Mouse (Mus musculus): ENCODE data around the gene Psmd11.

DNA sequence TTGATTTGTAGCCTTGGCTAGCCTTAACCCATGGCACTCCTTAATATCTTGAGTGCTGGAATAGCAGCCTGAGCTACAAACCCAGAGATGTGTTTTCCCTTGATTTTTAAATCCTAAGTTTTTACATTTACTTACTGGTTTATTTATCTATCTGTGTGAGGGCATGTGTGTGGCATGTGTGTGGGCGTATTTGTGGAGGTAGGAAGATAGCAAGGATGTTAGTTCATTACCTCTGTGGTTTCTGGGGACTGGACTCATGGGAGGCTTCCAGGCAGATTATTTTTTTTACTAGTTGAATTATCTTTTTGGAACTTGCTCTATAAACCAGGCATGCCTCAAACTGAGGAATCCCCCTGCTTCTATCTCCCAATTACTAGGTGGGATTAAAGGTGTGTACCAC lies 24.8 kb downstream of the Psmd11 start:
- TF ChIP-seq CTCF (IDR thresholded peaks at IDR 0.05; ENCODE audit: low read depth, low read length) (no peak), POLR2A (IDR thresholded peaks at IDR 0.05; ENCODE audit: borderline replicate concordance, low read depth, low read length) (no peak)

Data from bone marrow macrophage, adult 2 months (primary cell).